Mouse (Mus musculus) naive thymus-derived CD4-positive, alpha-beta T cell, adult 2 months (primary cell): ENCODE measurements around the gene Pja2.
A peak's percentile ranks its signal among the peaks of the same experiment; 100 is the strongest.
"Not testable (repeated sequence)": the region's sequence is repeated elsewhere in the genome, so short reads cannot be mapped to it uniquely, and the experiment has no call there.

Source experiments
- DNase-seq: peaks from one replicate; pipeline ENCODE4 v3.0.0-alpha.2; 2011; ENCODE audit warnings: low read depth

Gene Pja2

DNA sequence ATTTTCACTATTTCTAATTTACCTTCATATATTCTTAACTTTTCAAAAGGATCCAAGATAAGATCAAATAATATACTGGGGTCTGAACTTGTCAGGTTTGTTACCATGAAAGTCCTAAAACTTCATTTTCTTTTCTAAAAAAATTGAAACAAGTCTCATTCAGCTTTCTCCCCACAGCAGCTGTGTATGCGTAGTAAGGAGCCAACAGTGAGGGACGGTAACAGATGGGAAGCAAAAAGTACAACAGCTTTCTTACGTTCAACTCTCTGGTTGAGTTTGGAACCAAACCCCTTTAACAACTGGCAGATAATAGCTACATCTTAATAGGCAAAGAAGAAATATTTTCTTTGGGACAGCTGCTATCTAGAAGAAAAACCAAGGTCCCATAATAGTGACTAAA, 50.3 kb downstream of the Pja2 start:
- DNase-seq = not testable (repeated sequence)

DNA sequence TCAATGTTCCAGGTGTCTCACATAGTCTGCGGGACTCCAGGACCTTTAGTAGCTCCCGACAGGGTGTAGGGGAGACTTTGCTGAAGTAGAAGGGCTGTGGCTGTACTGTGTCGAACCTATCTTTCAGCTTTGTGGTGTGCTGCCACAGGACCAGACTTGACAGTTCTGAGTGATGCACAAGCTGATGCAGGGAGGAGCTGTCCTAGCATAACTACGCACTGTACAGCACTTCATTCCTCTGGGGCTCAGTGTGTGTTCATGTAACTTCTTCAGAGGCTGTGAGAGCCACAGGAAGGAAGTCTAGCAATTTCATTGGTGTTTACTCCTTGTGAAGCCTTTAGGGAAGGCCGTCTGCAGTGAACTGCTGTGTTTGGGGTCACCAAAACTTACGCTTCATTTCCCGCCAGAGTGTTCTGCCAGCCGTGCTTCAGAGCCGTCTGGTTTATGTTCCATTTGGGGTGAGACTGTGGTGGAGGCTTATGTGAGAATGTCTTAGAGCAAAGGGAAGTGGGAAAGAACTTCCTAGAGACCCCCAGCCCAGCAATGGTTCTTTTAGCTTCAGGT, 54.0 kb downstream of the Pja2 start:
- no peak for DNase-seq

DNA sequence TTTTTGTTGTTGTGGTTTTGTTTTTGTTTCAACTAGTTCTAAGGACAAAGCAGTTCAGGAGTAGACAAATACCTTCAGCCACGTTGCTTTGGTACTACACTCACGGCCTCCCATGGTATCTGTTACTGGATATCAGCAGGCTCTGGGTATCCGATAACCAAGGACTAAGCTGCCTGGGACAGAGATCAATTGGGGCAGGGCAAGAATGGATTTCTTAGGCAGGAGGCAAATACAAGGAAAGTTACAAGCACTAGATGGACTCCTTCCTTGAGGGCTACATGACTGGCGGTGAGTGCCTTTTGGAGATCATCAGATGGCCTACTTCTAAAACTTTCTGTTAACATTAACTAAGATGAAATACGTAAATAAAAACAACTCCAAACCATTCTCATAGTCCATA, 55.0 kb downstream of the Pja2 start:
- DNase-seq = no peak

DNA sequence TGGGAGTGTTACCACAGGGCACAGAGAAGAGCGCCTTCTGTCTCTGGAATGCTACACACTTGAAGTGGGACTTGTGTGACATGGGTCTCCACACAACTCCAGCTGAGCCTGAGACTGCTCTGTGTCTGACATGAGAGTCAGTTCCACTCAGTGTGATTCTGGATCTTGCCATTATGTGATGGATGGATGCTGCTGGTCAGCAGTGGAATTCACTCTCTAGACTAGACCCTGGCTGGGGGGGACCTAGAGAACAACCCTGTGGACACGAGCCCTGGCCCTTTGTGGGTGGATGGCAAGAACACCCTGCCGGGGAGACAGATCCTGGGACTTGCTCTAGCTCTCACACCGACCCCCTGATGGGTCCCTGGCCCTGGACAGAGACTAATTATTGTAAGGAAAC, 56.5 kb downstream of the Pja2 start:
- DNase-seq = no peak

DNA sequence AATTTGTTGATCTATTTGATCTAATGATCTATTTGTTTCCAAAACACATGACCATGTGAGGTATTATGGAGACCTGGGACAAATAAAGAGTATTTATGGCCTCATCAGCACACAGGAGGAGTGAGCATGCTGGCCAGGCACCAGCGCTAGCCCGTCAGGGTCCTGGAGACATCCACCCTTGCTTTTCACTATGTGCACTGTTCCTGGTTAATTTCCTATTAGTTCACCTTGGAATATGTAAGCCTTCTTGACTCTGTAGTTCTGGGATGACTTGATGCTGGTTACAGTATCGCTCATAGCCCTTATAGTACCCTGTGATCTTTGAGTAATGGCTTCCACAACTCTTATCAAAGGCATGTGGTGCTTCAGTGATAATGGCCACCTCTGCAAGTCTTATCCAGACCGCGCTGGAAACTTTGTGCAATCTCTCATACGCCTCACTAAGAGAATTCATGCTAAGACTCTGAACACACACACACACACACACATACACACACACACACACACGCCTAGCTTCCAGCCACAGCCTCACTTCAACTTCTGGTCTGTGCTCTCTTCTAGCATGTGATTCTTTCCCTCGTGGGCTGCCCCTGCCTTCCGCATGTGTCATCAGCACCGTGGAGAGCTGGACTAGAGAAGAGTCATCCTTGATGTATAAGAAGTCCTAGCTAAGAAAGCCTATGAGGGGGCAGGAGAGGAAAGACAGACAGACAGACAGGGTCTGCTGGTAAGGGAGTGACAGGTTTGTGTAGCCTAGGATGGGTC, 57.2 kb downstream of the Pja2 start:
- no peak for DNase-seq

DNA sequence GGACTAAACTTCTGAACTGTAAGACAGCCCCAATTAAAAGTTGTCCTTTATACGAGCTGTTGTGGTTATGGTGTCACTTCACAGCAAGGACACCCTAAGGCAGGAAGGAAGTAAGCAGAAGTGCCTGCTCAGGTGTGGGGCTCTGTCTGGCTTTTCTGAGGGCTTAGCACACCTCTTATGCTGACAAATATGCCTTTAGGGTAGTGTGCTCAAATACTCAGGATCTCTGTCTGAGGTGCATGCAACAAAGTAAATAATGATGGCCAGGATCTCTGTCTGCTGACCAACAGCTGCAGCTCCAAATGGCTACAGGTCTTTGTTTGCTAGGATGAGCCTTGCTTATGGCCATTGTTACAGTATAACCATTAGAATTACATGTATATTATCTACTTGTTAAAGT, 71.1 kb downstream of the Pja2 start:
- DNase-seq = no peak

DNA sequence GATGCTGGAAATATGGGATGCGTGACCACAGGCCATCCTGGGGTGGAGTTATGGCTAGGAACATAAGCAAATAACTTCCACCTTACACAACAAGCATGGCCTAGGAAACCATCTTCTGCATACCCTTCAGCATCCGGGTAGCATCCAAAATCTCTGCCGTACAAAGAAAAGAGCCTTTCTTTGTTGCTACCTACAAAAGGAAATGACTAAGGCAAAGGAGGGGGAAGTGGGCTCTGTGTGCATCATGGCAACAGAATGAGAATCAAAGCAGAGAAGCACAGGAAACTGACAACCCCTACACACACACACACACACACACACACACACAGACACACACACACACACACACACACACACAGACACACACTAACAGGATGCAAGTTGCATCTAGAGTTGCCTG, 83.5 kb downstream of the Pja2 start:
- DNase-seq = peak; percentile 88

DNA sequence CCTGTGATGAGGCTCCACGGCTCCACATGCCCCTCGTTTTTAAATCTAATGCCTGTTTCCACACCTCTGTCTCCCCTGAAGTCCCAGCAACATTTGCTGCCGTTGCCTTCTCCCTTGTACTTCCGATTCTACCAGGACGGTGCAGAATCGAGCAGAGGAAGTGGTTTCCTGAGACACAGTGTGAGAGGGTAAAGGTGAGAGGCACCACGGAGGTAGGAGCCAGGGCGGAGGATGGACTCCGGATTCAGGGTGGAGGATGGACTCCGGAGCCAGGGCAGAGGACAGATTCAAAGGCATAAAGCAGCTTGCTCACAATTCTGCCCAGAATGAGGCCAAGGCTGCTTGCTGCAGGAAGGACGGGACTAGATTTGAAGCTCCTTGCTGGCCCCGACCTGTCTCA, 88.8 kb downstream of the Pja2 start:
- DNase-seq = peak; percentile 58

DNA sequence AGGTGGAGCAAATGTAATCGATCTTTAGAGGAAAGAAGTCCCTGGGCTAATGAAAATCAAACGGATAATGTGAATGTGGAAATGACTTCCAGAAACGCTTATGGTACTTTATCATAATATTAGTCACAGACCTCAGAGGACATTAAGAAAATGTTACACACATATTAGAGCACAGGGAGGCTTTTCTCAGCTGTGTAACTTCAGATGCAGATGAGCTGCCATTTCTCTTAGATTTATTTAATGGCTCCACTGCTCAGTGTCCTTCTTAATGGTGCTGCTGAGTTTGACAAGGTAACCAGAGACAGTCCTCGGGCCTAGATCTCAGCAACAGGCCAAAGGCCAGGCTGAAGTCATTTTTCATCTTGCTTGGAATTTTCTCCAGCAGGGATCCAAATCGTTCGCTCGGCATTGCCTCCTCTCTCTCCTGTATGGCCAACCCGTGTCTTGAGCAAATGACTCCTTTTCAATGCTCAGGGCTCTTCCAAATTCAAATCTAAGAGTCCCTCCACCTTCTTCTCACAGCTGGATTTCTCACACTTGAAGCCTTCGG, 89.3 kb downstream of the Pja2 start:
- DNase-seq = no peak

DNA sequence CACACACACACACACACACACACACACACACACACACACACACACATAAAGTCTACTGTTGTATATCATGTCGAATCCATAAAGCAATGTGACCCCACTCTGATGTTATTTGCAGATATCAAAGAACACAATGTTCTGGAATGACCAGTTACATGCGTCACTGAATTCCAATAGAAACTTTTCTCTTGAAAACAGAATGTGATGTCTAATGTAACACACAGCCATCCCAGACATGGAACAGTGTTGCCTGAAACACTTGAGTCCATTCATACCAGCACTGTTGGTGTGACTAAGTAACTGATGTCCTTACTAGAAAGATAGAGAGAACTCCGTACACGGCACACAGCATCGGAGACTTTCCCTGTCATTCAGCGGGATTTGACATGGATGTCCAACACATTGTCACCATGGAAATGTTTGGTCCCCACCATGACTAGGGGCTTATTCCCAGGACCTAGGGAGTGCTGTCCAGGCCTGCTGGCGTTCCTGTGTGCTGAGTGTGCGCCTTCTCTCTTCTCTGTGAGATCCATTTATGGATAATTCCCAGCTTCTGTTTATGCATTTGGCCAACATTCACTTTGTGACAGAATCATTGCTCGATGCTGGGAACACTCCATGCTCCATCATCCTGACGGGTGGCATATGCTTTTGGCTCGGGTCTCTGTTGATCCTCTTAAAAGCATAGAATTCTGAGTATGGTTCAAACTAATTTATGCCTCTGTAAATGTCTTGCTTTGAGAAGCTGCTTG, 90.0 kb downstream of the Pja2 start:
- no peak for DNase-seq

DNA sequence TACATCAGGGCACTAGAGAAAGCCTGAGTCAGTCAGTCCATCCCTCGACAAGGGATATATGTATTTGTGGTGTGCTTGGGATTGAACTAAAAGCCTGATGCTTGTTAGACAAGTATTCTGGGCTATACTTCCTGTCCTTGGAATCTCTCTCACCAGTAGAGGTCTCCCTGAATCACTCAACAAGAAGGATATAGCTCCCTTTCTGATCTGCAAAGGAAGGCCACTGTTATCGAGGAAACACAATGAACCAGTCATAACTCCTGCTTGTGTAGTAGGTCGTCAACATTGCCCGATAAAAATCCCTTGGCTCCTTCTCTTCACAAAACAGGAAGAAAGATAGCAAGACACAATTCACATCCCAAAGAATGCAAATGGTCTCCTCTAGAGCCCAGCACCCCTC, 99.6 kb downstream of the Pja2 start:
- DNase-seq = peak; percentile 47

DNA sequence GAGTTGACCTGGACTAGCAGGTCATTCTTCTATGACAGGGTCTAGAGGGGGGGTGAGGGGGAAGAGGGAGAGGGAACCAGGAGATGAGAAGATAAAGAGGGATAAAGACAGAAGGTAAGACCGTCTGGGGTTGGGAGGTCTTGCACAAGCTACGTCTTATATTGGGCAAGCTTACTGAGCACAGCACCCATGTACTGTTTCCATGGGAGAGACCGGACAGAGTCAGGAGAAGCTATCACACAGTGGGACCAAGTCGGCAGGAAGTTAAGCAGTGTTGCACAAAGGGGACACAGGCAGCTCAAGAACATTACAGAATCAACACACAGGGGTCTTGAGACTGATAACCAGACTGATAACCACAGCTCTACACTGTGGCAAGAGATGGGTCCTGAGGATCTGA, 100.1 kb downstream of the Pja2 start:
- DNase-seq = not testable (repeated sequence)

DNA sequence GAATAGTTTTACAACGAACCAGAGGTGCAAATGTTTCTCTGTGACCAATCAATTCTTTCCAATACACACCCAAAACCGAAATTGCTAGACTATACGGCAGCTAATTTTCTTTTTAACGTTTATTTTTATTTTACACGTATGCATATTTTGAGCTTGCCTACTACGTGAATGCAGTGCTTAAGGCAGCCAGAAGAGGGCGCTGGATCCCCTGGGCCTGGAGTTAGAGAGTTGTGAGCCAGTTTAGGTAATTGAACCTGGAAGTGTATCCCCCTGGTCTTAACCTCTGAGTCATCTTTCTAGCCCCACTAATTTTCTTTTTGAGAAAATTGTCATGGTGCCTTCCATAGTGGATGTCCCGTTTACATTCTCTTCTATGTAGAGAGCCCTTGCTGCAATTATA, 100.5 kb downstream of the Pja2 start:
- DNase-seq = peak; percentile 73
